Mouse (Mus musculus): Measurements from ENCODE around the gene Psd. TPM values are rescaled to one million over a fixed set of nuclear protein-coding genes. Genes with fewer than 3 reads are reported as not detected.

Psd gene
- 6.8 TPM for polyA plus RNA-seq (2017; shearing (Covaris generic))

GRCm38 (mm10) chr19:46326756-46327305 is at the start of gene Psd:
Gene Psd, minus strand, starts transcription at chr19:46327156.

GRCm38 (mm10) chr19:46350168-46350932 is 23.4 kb upstream of the Psd start, which contains the start of gene 2310034G01Rik:
Gene 2310034G01Rik, minus strand, starts transcription at chr19:46350302.

DNA sequence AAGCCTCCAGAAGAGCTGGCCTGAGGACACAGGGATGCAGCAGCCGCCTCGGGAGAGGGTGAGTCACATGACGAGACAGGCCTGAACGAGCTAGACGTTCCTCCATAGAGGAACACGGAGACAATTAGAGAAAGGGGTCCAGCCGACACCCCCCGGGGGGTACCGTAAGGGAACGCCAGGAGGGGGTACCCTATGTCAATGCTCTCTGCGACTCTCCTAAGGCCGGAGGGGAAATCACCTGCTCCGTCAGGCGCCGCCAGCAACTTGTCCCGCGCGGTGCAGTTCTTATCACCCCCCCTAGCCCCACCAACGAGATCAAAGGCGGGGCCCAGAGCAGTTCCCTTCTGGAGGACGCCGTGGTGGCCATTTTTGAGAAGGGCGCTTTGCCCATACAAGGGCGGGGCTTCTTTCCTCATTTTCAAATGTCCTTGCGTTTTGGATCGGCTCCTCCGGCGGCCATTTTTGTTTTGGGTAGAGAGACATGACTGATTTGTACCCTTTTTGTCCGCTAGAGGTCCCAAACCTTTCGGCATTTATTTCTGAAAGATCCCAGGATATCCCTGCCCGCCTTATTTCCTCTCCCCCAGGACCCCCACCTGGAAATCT is 11.5 kb upstream of the Psd start, which contains the start of gene Cuedc2:
Gene Cuedc2 (minus strand): TSS at position 372 of the 606 bp plus-strand sequence.

GRCm38 (mm10) chr19:46328081-46329030 is 1.4 kb upstream of the Psd start, which contains the start of gene Fbxl15:
Gene Fbxl15, plus strand, starts transcription at chr19:46328184.

GRCm38 (mm10) chr19:46304216-46304841 is 22.6 kb downstream of the Psd start, which contains the start of gene Nfkb2:
Gene Nfkb2, plus strand, starts transcription at chr19:46304320.

Other genes with a start within 250 kb of the Psd start
- gene Elovl3, start 195.3 kb downstream of the Psd start, polyA plus RNA-seq (2017; shearing (Covaris generic)), result not detected
- gene Pitx3, start 178.8 kb downstream of the Psd start, polyA plus RNA-seq (2017; shearing (Covaris generic)), result not detected
- gene Gbf1, start 174.6 kb downstream of the Psd start, polyA plus RNA-seq (2017; shearing (Covaris generic)), result 91.4 TPM
- 91.2 TPM for gene Nfkb2, start 22.8 kb downstream of the Psd start, polyA plus RNA-seq (2017; shearing (Covaris generic))
- gene Fbxl15, start 1.0 kb upstream of the Psd start, polyA plus RNA-seq (2017; shearing (Covaris generic)), result 7.8 TPM
- 58.1 TPM for gene Cuedc2, start 11.5 kb upstream of the Psd start, polyA plus RNA-seq (2017; shearing (Covaris generic))
- 11.3 TPM for gene Mfsd13a, start 14.0 kb upstream of the Psd start, polyA plus RNA-seq (2017; shearing (Covaris generic))
- gene 2310034G01Rik, start 23.1 kb upstream of the Psd start, polyA plus RNA-seq (2017; shearing (Covaris generic)), result 0.21 TPM
- gene Actr1a, start 68.6 kb upstream of the Psd start, polyA plus RNA-seq (2017; shearing (Covaris generic)), result 108 TPM
- gene Sufu, start 69.7 kb upstream of the Psd start, polyA plus RNA-seq (2017; shearing (Covaris generic)), result 45.4 TPM
- gene Trim8, start 174.5 kb upstream of the Psd start, polyA plus RNA-seq (2017; shearing (Covaris generic)), result 37.0 TPM
- gene Arl3, start 246.0 kb upstream of the Psd start, polyA plus RNA-seq (2017; shearing (Covaris generic)), result 27.7 TPM
- 16.3 TPM for gene Sfxn2, start 246.2 kb upstream of the Psd start, polyA plus RNA-seq (2017; shearing (Covaris generic))

Data from inflammation-experienced regulatory T-cells, adult 16 weeks (primary cell).